Mouse (Mus musculus) midbrain, embryonic 13.5 days (tissue): Measurements from ENCODE around the gene Btg2. TPM values are rescaled to one million over a fixed set of nuclear protein-coding genes. Genes with fewer than 3 reads are reported as not detected.

ENCODE experiments used
- ATAC-seq: fragments of 200-750 bp; cut with Nextera tagmentation; 2 replicates; pipeline ENCODE4 v1.8.0; 2017; ENCODE audit warnings: mild to moderate bottlenecking, moderate TSS enrichment, moderate library complexity
- H3K27ac ChIP-seq: fragments of 300-500 bp; sonication (generic); 2 replicates; pipeline ENCODE4 v1.5.1; 2015; ENCODE audit warnings: inconsistent platforms, mild to moderate bottlenecking, moderate library complexity
- H3K27me3 ChIP-seq: fragments of 300-500 bp; sonication (generic); 2 replicates; pipeline ENCODE4 v1.6.1; 2015; ENCODE audit warnings: mild to moderate bottlenecking, inconsistent platforms
- H3K36me3 ChIP-seq: fragments of 300-500 bp; sonication (generic); 2 replicates; pipeline ENCODE4 v1.6.1; 2015; ENCODE audit warnings: mild to moderate bottlenecking, inconsistent platforms
- H3K4me1 ChIP-seq: fragments of 300-500 bp; sonication (generic); replicated peaks from 2 replicates; pipeline ENCODE4 v1.6.1; 2015; ENCODE audit warnings: inconsistent platforms
- H3K4me2 ChIP-seq: fragments of 300-500 bp; sonication (generic); replicated peaks from 2 replicates; pipeline ENCODE4 v1.6.1; 2015; ENCODE audit warnings: moderate library complexity, mild to moderate bottlenecking, inconsistent platforms
- H3K4me3 ChIP-seq: fragments of 300-500 bp; sonication (generic); replicated peaks from 2 replicates; pipeline ENCODE4 v1.5.1; 2015; ENCODE audit warnings: mild to moderate bottlenecking, inconsistent platforms
- H3K9ac ChIP-seq: fragments of 300-500 bp; sonication (generic); replicated peaks from 2 replicates; pipeline ENCODE4 v1.6.1; 2015; ENCODE audit warnings: mild to moderate bottlenecking, inconsistent platforms
- H3K9me3 ChIP-seq: fragments of 300-500 bp; sonication (generic); 2 replicates; pipeline ENCODE4 v1.6.1; 2016; ENCODE audit warnings: mild to moderate bottlenecking, inconsistent platforms
- WGBS: fragments of 180-500 bp; shearing (Covaris S2); methylation state at CpG from one replicate; pipeline ENCODE4 v1.1.7; 2015; 5-methylcytosine and 5-hydroxymethylcytosine counted together
- polyA plus RNA-seq: library from polyadenylated mRNA; unstranded; fragments of >200 nt; fragmentation: Nextera tagmentation; extraction: Ambion mirVana; gene quantifications from 2 replicates; pipeline ENCODE4 v1.2.1, GENCODE M21; 2015

Btg2 gene
- polyA plus RNA-seq, 1 experiment from 2014 or later: 110 TPM

- H3K36me3 ChIP-seq: no peaks in the 10 kb centered on the region
Measured at GRCm38 (mm10) chr1:134097080-134097855, 18.3 kb upstream of the Btg2 start.

GRCm38 (mm10) chr1:134096264-134096934 is 17.5 kb upstream of the Btg2 start:
- WGBS: 28% methylated on average over 14 of the region's 14 CpGs
- peak; percentile 81 for ATAC-seq

More at GRCm38 (mm10) chr1:134097080-134097855, 18.3 kb upstream of the Btg2 start:
- H3K9ac ChIP-seq: no peak overlapping the region
- peak overlapping the region; percentile 89 for H3K27ac ChIP-seq
- H3K4me3 ChIP-seq: no peak overlapping the region
- H3K4me2 ChIP-seq: no peak overlapping the region
- peaks cover 79% of the 10 kb centered on the region for H3K4me1 ChIP-seq
- ATAC-seq: no peak
- H3K9me3 ChIP-seq: no peaks in the 10 kb centered on the region
- WGBS: 80% methylated on average over 7 of the region's 7 CpGs
- no peaks in the 10 kb centered on the region for H3K27me3 ChIP-seq

GRCm38 (mm10) chr1:134095721-134096120 is 16.8 kb upstream of the Btg2 start:
- ATAC-seq: no peak
- Histone ChIP-seq H3K27me3 (no peaks in the 10 kb centered on the region), H3K9ac (no peak overlapping the region), H3K36me3 (no peaks in the 10 kb centered on the region), H3K4me3 (no peak overlapping the region), H3K27ac (peak overlapping the region; percentile 89), H3K9me3 (no peaks in the 10 kb centered on the region), H3K4me2 (no peak overlapping the region), H3K4me1 (peaks cover 81% of the 10 kb centered on the region)
- WGBS: 81% methylated on average over 4 of the region's 4 CpGs

More at GRCm38 (mm10) chr1:134096264-134096934, 17.5 kb upstream of the Btg2 start:
- peak overlapping the region; percentile 89 for H3K27ac ChIP-seq
- no peaks in the 10 kb centered on the region for H3K36me3 ChIP-seq
- H3K4me1 ChIP-seq: peaks cover 81% of the 10 kb centered on the region
- 0 out of 2 replicates have a peak overlapping the region, but pooled peaks have one; percentile 16 for H3K9ac ChIP-seq
- no peak overlapping the region for H3K4me3 ChIP-seq
- H3K27me3 ChIP-seq: no peaks in the 10 kb centered on the region
- no peak overlapping the region; the same call in 1 of the 2 replicates for H3K4me2 ChIP-seq
- H3K9me3 ChIP-seq: no peaks in the 10 kb centered on the region

- Histone ChIP-seq H3K9ac (no peak overlapping the region), H3K4me2 (no peak overlapping the region), H3K4me1 (peaks cover 79% of the 10 kb centered on the region), H3K4me3 (no peak overlapping the region), H3K9me3 (no peaks in the 10 kb centered on the region), H3K27me3 (no peaks in the 10 kb centered on the region), H3K27ac (peak overlapping the region; percentile 89), H3K36me3 (no peaks in the 10 kb centered on the region)
- 72% methylated on average over 7 of the region's 7 CpGs for WGBS
- ATAC-seq: no peak
Measured at GRCm38 (mm10) chr1:134095033-134095612, 16.2 kb upstream of the Btg2 start.

- peak overlapping the region; percentile 79 for H3K27ac ChIP-seq
- H3K9ac ChIP-seq: no peak overlapping the region
- H3K27me3 ChIP-seq: no peaks in the 10 kb centered on the region
- H3K4me3 ChIP-seq: peak overlapping the region; percentile 46; the same call in 1 of the 2 replicates
- peaks cover 67% of the 10 kb centered on the region for H3K4me1 ChIP-seq
- no peaks in the 10 kb centered on the region for H3K9me3 ChIP-seq
- 67% methylated on average over 13 of the region's 13 CpGs for WGBS
- no peaks in the 10 kb centered on the region for H3K36me3 ChIP-seq
- ATAC-seq: no peak
- peak overlapping the region; percentile 77 for H3K4me2 ChIP-seq
Measured at GRCm38 (mm10) chr1:134093771-134094526, 15.0 kb upstream of the Btg2 start.

GRCm38 (mm10) chr1:134092852-134093770 is 14.2 kb upstream of the Btg2 start:
- ATAC-seq: peak; percentile 77

GRCm38 (mm10) chr1:134092368-134092767 is 13.4 kb upstream of the Btg2 start:
- WGBS: 29% methylated on average over 6 of the region's 6 CpGs
- Histone ChIP-seq H3K4me2 (peak overlapping the region; percentile 77), H3K36me3 (no peaks in the 10 kb centered on the region), H3K4me1 (peaks cover 51% of the 10 kb centered on the region), H3K9ac (peak overlapping the region; percentile 74), H3K27me3 (no peaks in the 10 kb centered on the region), H3K27ac (peak overlapping the region; percentile 79), H3K4me3 (peak overlapping the region; percentile 46), H3K9me3 (no peaks in the 10 kb centered on the region)
- ATAC-seq: no peak

More at GRCm38 (mm10) chr1:134092852-134093770, 14.2 kb upstream of the Btg2 start:
- peak overlapping the region; percentile 74 for H3K9ac ChIP-seq
- H3K36me3 ChIP-seq: no peaks in the 10 kb centered on the region
- H3K4me2 ChIP-seq: peak overlapping the region; percentile 77
- H3K27ac ChIP-seq: peak overlapping the region; percentile 79
- no peaks in the 10 kb centered on the region for H3K27me3 ChIP-seq
- H3K4me3 ChIP-seq: peak overlapping the region; percentile 46
- no peaks in the 10 kb centered on the region for H3K9me3 ChIP-seq
- H3K4me1 ChIP-seq: peaks cover 59% of the 10 kb centered on the region
- WGBS: 2% methylated on average over 43 of the region's 43 CpGs

GRCm38 (mm10) chr1:134091851-134092250 is 12.9 kb upstream of the Btg2 start:
- Histone ChIP-seq H3K4me3 (no peak overlapping the region), H3K36me3 (no peaks in the 10 kb centered on the region), H3K9ac (no peak overlapping the region), H3K4me1 (peaks cover 50% of the 10 kb centered on the region), H3K9me3 (no peaks in the 10 kb centered on the region), H3K27me3 (no peaks in the 10 kb centered on the region), H3K27ac (0 out of 2 replicates have a peak overlapping the region, but pooled peaks have one; percentile 79), H3K4me2 (no peak overlapping the region)
- no peak for ATAC-seq
- WGBS: 88% methylated on average over 3 of the region's 3 CpGs

GRCm38 (mm10) chr1:134089074-134089473 is 10.2 kb upstream of the Btg2 start:
- no peaks in the 10 kb centered on the region for H3K36me3 ChIP-seq
- ATAC-seq: no peak
- H3K4me3 ChIP-seq: no peak overlapping the region
- H3K9ac ChIP-seq: no peak overlapping the region
- peaks cover 36% of the 10 kb centered on the region for H3K4me1 ChIP-seq
- no peak overlapping the region for H3K27ac ChIP-seq
- no peaks in the 10 kb centered on the region for H3K9me3 ChIP-seq
- H3K4me2 ChIP-seq: no peak overlapping the region
- no peaks in the 10 kb centered on the region for H3K27me3 ChIP-seq
- WGBS: 90% methylated on average over 7 of the region's 7 CpGs

GRCm38 (mm10) chr1:134086811-134087398 is 8.0 kb upstream of the Btg2 start:
- peak; percentile 27; the same call in 1 of the 2 replicates for ATAC-seq
- H3K27me3 ChIP-seq: no peaks in the 10 kb centered on the region

More at GRCm38 (mm10) chr1:134086811-134087398, 8.0 kb upstream of the Btg2 start:
- Histone ChIP-seq H3K9ac (peak overlapping the region; percentile 41; the same call in 1 of the 2 replicates), H3K9me3 (no peaks in the 10 kb centered on the region), H3K4me3 (no peak overlapping the region), H3K4me1 (peaks cover 21% of the 10 kb centered on the region), H3K4me2 (peak overlapping the region; percentile 18; the same call in 1 of the 2 replicates), H3K27ac (peak overlapping the region; percentile 30), H3K36me3 (no peaks in the 10 kb centered on the region)
- WGBS: 47% methylated on average over 16 of the region's 16 CpGs
